Comparison of ENCODE assay signal across 8 mouse cellular contexts in the genomic region with DNA sequence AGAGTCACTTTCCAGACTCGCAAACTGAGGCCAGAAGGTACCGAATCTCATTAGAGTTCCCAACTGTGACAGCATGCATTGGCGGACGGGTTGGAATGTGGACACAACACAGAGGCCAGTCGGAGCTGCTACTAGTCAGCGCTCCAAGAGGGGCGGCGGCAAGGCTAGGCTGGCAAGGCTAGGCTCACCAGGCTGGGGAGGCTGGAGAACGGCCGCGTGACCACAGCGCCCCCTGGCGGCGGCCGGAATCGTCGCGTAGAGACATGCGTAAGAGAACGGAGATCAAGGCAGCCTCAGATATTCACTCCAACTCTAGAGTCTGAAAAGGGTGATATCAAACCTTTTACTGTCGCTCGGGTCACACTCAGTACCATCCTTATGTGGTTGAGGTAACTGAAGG.
DNase-seq lines count a peak whose midpoint lies in the region; ATAC-seq and TF ChIP-seq lines count a peak whose summit lies in the region.

No protein-coding gene starts in this region.

- H3K27me3 ChIP-seq in ES-Bruce4 (ENCODE audit: control insufficient read depth, insufficient read depth, low read length, poor library complexity, severe bottlenecking) = 0 out of 2 replicates have a peak, but pooled peaks cover 2% of the 10 kb centered on the region
- no peaks in the 10 kb centered on the region for H3K27me3 ChIP-seq in forebrain, postnatal 0 days (ENCODE audit: insufficient read depth, low read length)

- no peak overlapping the region for H3K27ac ChIP-seq in ES-Bruce4 (ENCODE audit: insufficient read depth, low read length)
- H3K27ac ChIP-seq in forebrain, postnatal 0 days (ENCODE audit: low read depth, low read length) = no peak overlapping the region
- H3K27ac ChIP-seq in olfactory bulb, adult 2 months (ENCODE audit: insufficient read depth, low read depth, low read length) = no peak overlapping the region

- TF ChIP-seq POLR2A in ES-Bruce4 (IDR thresholded peaks at IDR 0.05; ENCODE audit: insufficient read depth, low read length) = no peak
- TF ChIP-seq POLR2A in olfactory bulb, adult 2 months (IDR thresholded peaks at IDR 0.05; ENCODE audit: insufficient read depth, low read depth, low read length) = no peak

- no peak for TF ChIP-seq EP300 in ES-Bruce4 (IDR thresholded peaks at IDR 0.05; ENCODE audit: insufficient read depth, low read depth, low read length)

- H3K36me3 ChIP-seq in ES-Bruce4 (ENCODE audit: control insufficient read depth, insufficient read depth, low read length, poor library complexity, severe bottlenecking) = no peaks in the 10 kb centered on the region
- no peaks in the 10 kb centered on the region for H3K36me3 ChIP-seq in forebrain, postnatal 0 days (ENCODE audit: insufficient read depth)

- TF ChIP-seq CTCF in ES-Bruce4 (IDR thresholded peaks at IDR 0.05; ENCODE audit: low read depth, low read length) = peak; percentile 90
- TF ChIP-seq CTCF in forebrain, postnatal 0 days (IDR thresholded peaks at IDR 0.05; ENCODE audit: low read depth) = peak; percentile 99
- TF ChIP-seq CTCF in olfactory bulb, adult 2 months (IDR thresholded peaks at IDR 0.05; ENCODE audit: insufficient read depth, low read depth, low read length) = peak; percentile 93

- 2% methylated on average over 22 of the region's 22 CpGs for whole genome bisulfite sequencing in forebrain, postnatal 0 days
- WGBS in olfactory bulb, adult 2 months = under 1% methylated on average over 22 of the region's 22 CpGs

- H3K4me1 ChIP-seq in ES-Bruce4 (ENCODE audit: control insufficient read depth, insufficient read depth, low read length) = no peaks in the 10 kb centered on the region
- H3K4me1 ChIP-seq in forebrain, postnatal 0 days (ENCODE audit: insufficient read depth) = no peaks in the 10 kb centered on the region
- H3K4me1 ChIP-seq in olfactory bulb, adult 2 months (ENCODE audit: control insufficient read depth, insufficient read depth, low read length) = no peaks in the 10 kb centered on the region

- H3K4me2 ChIP-seq in forebrain, postnatal 0 days (ENCODE audit: low read depth) = peak overlapping the region; percentile 37; the same call in 1 of the 2 replicates

- no peak overlapping the region for H3K9ac ChIP-seq in ES-Bruce4 (ENCODE audit: low read depth, poor library complexity, severe bottlenecking)
- H3K9ac ChIP-seq in forebrain, postnatal 0 days = no peak overlapping the region

- peak; percentile 92 for ATAC-seq in forebrain, postnatal 0 days

- no peak overlapping the region for H3K4me3 ChIP-seq in ES-Bruce4 (ENCODE audit: low read depth, low read length)
- no peak overlapping the region for H3K4me3 ChIP-seq in forebrain, postnatal 0 days (ENCODE audit: low read depth, low read length)
- H3K4me3 ChIP-seq in olfactory bulb, adult 2 months (ENCODE audit: insufficient read depth, low read depth, low read length) = no peak overlapping the region

- DNase-seq in cerebellum, adult 18-20 months = peak; percentile 43 to 64
- peak; percentile 94 for DNase-seq in forebrain, postnatal 0 days
- DNase-seq in heart, postnatal 25 days (ENCODE audit: low spot score) = peak; percentile 62
- DNase-seq in kidney, postnatal 4 days = peak; percentile 90 to 92
- DNase-seq in lung, adult 18-20 months = peak; percentile 44 to 63
- peak; percentile 72 for DNase-seq in testis, postnatal 14 days (ENCODE audit: low spot score)

- intact Hi-C loops in heart, postnatal 25 days (cut with DNase I) = loop anchor here (1.0 to 5.0 kb wide), 3 partner anchors 171 to 1246 kb away; no protein-coding TSS in a partner anchor

- H3K9me3 ChIP-seq in ES-Bruce4 (replicated peaks; ENCODE audit: control insufficient read depth, insufficient read depth, low read length, poor library complexity, severe bottlenecking) = peaks cover 20% of the 10 kb centered on the region
- H3K9me3 ChIP-seq in forebrain, postnatal 0 days (ENCODE audit: low read length) = no peaks in the 10 kb centered on the region
